Mouse (Mus musculus) E14TG2a.4 (cell line): ENCODE measurements around the gene Palm.

Source experiments
- CTCF ChIP-seq: conservative IDR thresholded peaks from 2 replicates; pipeline ENCODE4 v1.5.1; 2014; ENCODE audit warnings: low read length
- NANOG ChIP-seq: IDR thresholded peaks from 2 replicates; pipeline ENCODE4 v1.6.1; 2014; ENCODE audit warnings: borderline replicate concordance, low read length, mixed read lengths
- POU5F1 ChIP-seq: IDR thresholded peaks from 2 replicates; pipeline ENCODE4 v1.6.1; 2014; ENCODE audit warnings: low read length, borderline replicate concordance

DNA sequence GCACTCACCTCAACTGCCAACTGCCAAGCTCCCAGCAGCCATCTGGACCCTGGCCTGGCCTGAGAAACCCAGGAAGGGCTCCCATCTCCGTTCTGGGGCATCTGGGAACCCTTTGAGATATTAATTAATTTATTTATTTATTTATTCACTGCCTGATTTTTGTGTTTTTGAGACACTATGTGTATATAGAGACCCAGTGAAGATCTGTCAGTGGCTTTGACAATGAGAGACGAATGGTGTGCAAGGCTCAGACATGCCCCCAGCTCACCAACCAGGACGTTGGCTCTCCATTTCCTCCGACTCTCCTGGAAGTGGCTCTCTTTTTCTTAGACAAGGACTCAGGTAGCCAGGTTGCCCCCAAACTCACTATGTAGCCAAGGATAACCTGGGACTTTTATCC is 2.5 kb upstream of the Palm start, which contains the start of gene Prss57:
- TF ChIP-seq CTCF: no peak
- TF ChIP-seq POU5F1: no peak
- no peak for TF ChIP-seq NANOG
